Mouse (Mus musculus) cerebellum, adult 2 months (tissue): Measurements from ENCODE around the gene Tmem239.

Experiments used
- CTCF ChIP-seq: fragments of 200-500 bp; IDR thresholded peaks from 2 replicates; pipeline ENCODE4 v1.5.1; 2011; ENCODE audit warnings: low read depth, mild to moderate bottlenecking, control low read depth, low read length, moderate library complexity, borderline replicate concordance; ENCODE audit not compliant: insufficient read depth
- POLR2A ChIP-seq: fragments of 200-500 bp; IDR thresholded peaks from 2 replicates; pipeline ENCODE4 v1.6.1; 2011; ENCODE audit warnings: low read length, control low read depth, borderline replicate concordance; ENCODE audit not compliant: insufficient read depth

DNA sequence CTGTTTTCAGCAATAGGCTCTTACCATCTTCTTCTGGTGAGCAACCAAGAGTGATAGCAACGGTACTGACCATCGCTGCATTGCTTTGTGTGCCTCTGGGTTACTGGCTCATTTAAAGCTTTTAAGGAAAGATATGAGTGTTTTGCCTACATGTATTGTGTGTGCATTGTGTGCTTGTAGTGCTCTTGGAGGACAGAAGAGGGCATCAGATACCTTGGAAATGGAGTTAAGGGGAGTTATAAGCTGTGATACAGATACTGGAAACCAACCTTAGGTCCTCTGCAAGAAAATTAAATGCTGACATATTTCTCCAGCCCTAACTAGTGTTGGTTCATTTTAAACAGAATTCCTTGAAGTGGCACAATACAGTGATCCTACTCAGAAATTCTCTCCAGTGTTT lies 17.5 kb upstream of the Tmem239 start:
- TF ChIP-seq CTCF (no peak), POLR2A (no peak)
